Mouse (Mus musculus): ENCODE results near the gene Ctcf.

Gene Ctcf

GRCm38 (mm10) chr8:105617451-105618278 is 18.7 kb upstream of the Ctcf start:
- DNase-seq (ENCODE audit: extremely low read depth, low read depth, low spot score): no peak

DNA sequence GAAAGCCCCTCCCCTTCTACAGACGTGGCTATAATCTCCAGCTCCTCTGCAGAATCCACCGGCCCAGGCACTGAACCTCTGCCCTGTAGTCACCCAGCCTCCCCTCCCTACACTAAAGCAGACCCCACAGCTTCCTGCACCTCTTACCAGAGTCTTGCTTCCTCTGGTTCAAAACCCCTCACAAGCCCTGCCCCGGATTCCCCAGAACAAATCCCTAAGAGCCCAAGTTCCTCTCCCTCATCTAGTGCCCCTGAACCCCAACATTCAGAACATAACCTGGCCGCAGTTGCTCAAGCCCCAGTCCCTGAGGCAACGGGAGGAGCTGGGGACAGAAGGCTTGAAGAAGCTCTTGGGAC is 18.1 kb upstream of the Ctcf start:
- no peak for DNase-seq (ENCODE audit: extremely low read depth, low read depth, low spot score)

- no peak for DNase-seq (ENCODE audit: extremely low read depth, low read depth, low spot score)
These were observed 17.3 kb upstream of the Ctcf start for GRCm38 (mm10) chr8:105618892-105619591.

GRCm38 (mm10) chr8:105620211-105620610 is 16.2 kb upstream of the Ctcf start:
- no peak for DNase-seq (ENCODE audit: extremely low read depth, low read depth, low spot score)

DNA sequence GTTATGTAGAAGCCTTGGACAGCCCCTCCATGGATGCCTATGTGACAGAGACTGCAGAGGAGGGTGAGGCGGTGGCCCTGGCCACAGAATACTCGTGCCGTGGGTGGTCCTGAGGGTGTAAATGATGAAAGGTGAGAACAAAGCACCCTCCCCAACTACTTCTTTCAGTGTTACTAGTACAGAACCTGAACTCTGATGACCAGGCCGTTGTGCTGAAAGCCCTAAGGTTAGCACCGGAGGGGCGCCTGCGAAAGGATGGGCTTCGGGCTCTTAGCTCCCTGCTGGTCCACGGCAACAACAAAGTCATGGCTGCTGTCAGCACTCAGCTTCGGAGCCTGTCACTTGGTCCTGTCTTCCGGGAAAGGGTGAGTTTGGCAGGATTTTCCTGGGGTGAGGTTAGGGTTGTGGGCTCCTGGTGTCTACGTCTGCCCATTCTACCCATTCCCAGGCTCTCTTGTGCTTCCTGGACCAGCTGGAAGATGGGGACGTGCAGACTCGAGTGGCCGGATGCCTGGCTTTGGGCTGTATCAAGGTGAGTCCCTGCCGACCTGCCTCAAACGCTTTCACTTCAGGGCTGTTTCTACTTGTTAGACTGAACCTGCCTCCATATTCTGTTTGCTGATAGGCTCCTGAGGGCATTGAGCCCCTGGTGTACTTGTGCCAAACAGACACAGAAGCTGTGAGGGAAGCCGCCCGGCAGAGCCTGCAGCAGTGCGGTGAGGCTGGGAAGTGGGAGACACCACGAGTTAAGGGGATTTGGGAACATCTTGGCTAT is 15.2 kb upstream of the Ctcf start:
- DNase-seq (ENCODE audit: extremely low read depth, low read depth, low spot score): no peak

GRCm38 (mm10) chr8:105621841-105622240 is 14.5 kb upstream of the Ctcf start:
- no peak for DNase-seq (ENCODE audit: extremely low read depth, low read depth, low spot score)

GRCm38 (mm10) chr8:105622421-105622920 is 13.9 kb upstream of the Ctcf start:
- no peak for DNase-seq (ENCODE audit: extremely low read depth, low read depth, low spot score)

GRCm38 (mm10) chr8:105623118-105623517 is 13.2 kb upstream of the Ctcf start:
- DNase-seq (ENCODE audit: extremely low read depth, low read depth, low spot score): no peak

GRCm38 (mm10) chr8:105623679-105624245 is 12.6 kb upstream of the Ctcf start:
- no peak for DNase-seq (ENCODE audit: extremely low read depth, low read depth, low spot score)

DNA sequence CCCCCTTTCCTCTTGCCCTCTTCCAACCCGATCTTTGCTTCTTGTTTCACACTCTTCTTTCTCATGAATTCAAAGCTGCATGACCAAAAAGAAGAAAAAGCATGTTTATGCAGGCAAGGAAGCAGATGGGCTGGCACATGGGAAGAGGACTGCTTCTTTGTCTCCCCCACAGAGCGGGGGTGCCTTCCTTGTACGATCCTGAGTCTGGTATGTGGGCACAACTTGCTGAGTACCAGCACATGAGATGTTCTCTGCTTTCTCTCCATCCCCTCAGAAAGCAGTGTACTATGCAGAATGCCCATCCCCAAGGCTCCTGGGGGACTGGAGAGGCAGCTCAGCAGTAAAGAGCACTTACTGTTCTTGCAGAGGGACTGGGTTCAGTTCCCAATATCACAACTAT is 12.0 kb upstream of the Ctcf start:
- no peak for DNase-seq (ENCODE audit: extremely low read depth, low read depth, low spot score)

DNA sequence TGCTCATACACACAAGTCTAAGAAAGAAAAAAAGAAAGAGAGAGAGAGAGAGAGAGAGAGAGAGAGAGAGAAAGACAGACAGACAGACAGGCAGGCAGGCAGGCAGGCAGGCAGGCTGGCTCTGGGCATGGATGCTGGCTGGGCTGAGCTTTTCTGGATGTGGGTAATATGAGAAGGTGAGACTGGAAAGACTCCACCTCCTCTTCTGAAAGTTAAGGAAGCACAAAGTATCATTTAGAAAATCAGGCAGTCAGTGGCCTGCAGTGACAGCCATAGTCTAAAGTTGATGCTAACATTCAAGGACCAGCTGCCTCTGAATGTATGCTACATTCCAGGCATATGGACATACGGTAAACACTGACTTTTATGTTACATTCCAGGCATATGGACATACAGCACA is 11.5 kb upstream of the Ctcf start:
- DNase-seq (ENCODE audit: extremely low read depth, low read depth, low spot score): no peak

GRCm38 (mm10) chr8:105626086-105626485 is 10.3 kb upstream of the Ctcf start:
- DNase-seq (ENCODE audit: extremely low read depth, low read depth, low spot score): no peak

DNA sequence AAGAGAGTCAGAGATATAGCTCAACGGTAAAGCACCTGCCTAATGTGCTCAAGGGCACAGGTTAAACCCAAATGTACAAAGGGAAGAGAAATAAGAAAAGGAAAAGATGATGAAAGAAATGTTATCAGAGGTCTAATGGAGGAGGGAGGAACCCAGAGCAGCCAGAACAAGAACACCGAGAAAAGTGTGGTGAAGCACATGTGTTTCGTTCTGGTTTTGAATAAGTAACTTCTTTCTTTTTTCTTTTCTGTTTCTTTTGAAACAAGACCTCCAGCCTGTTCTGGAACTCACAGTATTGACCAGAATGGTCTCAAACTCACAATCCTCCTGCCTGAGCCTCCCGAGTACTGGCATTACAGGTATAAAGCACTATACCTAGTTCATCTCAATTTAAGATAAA is 7.0 kb upstream of the Ctcf start:
- no peak for DNase-seq (ENCODE audit: extremely low read depth, low read depth, low spot score)

GRCm38 (mm10) chr8:105634771-105635458 is 1.5 kb upstream of the Ctcf start:
- DNase-seq (ENCODE audit: extremely low read depth, low read depth, low spot score): no peak

DNA sequence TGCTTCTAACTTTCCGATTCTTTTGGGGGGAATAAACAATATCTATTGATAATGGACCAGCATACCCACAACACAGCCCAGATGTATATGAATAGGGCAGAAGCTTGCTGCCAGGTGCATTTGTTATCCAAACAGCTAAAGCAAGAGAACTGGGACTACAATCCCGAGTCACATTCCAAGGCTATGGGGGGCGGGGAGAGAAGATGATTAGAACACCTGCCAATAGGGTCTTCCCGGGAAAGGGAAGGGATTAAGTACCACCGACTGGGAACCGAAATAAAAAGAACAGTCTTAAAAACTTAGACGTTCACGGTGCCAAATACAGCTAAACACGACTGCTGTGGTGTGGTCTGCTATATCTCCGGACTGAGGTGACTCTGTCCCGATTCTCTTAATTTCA is 887 bp upstream of the Ctcf start:
- no peak for DNase-seq (ENCODE audit: extremely low read depth, low read depth, low spot score)

- DNase-seq (ENCODE audit: extremely low read depth, low read depth, low spot score): no peak
These were observed 669 bp downstream of the Ctcf start, which contains the start of gene Agrp for GRCm38 (mm10) chr8:105636963-105637510. TSS of gene Agrp (minus strand) at chr8:105637393.

- no peak for DNase-seq (ENCODE audit: extremely low read depth, low read depth, low spot score)
These were observed 1.3 kb downstream of the Ctcf start for GRCm38 (mm10) chr8:105637601-105638041.

DNA sequence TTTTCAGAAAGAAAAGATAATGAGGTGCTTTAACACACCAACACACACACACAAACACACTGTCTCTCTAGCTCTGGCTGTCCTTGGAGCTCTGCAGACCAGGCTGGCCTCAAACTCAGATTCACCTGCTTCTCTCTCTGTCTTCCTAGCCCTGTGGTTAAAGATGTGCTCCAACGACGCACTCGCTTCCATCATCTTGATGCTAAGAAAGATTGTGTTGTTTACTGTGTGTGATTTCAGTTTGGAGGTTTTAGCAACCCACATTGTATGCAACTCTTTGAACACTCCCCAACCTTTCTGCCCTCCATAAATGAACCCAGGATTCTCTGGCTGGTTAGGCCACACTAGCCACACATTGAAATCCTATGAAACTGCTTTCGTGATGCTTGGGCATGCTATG is 2.1 kb downstream of the Ctcf start:
- DNase-seq (ENCODE audit: extremely low read depth, low read depth, low spot score): no peak

DNA sequence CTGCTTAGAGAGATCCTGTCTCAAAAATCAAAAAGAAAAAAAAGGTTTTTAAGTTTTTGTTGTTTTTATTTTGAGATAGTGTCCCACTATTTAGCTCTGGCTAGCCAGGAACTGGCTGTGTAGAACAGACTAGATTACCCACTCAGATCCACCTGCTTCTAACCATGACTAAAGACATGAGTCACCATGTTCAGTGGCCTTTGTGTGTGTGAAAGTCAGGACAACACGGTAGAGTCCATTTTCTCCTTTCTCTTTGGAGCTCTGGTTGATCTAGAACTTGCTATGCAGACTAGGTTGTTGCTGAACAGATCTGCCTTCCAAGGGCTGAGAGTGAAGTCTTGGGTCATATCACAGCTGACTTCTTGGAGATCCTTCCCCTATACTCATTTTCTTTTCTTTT is 3.5 kb downstream of the Ctcf start:
- no peak for DNase-seq (ENCODE audit: extremely low read depth, low read depth, low spot score)

DNA sequence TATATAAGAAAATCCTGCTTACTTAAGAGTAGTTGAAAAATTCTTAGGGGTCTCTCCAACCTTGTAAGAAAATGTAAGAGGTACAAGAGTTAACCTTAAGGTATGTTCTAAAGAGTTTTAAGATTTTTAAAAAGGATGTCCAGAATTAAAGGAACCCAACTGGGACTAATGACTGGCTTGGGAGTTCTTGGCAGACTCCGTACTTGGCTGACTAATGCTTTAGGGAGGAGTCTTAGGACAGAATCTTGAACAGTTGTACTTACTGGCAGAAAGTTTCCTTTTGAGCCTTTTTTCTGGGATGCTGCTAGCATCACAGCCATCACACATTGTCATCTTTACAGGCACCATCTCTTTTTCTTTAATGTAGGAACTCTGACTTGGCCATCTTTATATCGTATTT is 4.1 kb downstream of the Ctcf start:
- DNase-seq (ENCODE audit: extremely low read depth, low read depth, low spot score): no peak

Measured in fat pad, adult 2 months (tissue).